Mouse (Mus musculus) urinary bladder, adult 2 months (tissue): ENCODE measurements around the gene Tas2r120. TPM values are rescaled to one million over a fixed set of nuclear protein-coding genes. Genes with fewer than 3 reads are reported as not detected.
"Not testable (repeated sequence)": the region's sequence is repeated elsewhere in the genome, so short reads cannot be mapped to it uniquely, and the experiment has no call there.

Source experiments
- DNase-seq: peaks from one replicate; pipeline ENCODE4 v3.0.0; 2022; ENCODE audit warnings: low spot score
- polyA plus RNA-seq: library from polyadenylated mRNA; depleted of rRNA; stranded (reverse); fragments of >200 nt; gene quantifications from 2 replicates; pipeline ENCODE4 v1.2.3, GENCODE M21; 2012; rRNA removed

Gene Tas2r120
- not detected in 2 replicates for polyA plus RNA-seq

DNA sequence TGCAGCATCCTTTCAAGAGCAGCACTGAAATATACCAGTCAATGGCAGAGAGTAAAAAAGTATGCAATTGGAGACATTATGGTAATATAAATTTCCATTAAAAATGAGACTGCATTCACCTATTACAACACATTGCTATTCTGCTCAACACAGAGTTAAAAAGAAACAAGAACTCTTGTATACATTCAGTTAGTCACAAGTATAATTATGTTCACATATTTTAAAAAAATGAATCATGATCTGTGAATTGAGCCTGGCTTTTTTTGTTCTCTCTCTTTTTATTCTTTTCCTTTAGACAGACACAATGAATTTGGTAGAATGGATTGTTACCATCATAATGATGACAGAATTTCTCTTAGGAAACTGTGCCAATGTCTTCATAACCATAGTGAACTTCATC, at the start of gene Tas2r120:
TSS of gene Tas2r120 (plus strand) at position 301 of the 400 bp plus-strand sequence.
- no peak for DNase-seq

DNA sequence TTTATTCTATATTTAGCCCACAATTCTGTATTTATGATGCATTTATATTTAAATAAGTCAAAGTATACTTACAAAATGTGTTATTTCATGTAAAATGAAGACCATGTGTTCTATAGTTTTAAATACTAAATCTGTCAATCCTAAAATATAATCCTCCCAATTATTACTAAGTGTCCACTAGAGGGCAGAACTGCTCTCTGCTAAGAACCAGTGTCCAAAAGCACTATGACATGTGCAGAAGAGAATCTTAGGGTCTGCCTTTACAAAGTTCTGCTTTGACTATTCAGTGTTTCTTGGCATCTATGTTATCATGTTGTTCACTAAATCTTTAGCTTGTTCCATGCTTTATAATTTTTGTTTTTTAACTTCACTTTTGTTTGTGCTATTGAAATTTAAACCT, 7.4 kb upstream of the Tas2r120 start:
- DNase-seq: no peak

DNA sequence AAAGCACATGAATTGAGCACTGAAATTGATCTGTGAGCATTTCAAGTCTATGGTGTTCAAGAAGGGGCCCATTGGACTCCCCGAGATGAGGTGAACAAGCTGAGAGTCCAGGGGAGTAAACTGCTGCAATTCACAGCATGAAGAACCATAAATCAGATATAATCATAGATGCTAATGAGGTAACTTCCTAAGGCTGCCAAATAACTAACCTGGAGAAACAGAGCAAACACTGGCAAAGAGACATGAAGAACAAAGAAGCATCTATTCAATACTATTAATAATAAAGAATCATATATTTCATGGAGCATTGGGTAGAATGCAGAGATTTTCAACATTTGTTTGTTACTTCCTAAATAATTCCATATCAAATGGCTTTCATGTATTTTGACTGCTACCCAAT, 5.3 kb upstream of the Tas2r120 start, which contains the start of gene A630073D07Rik:
TSS of gene A630073D07Rik (minus strand) at position 101 of the 400 bp plus-strand sequence.
- no peak for DNase-seq

DNA sequence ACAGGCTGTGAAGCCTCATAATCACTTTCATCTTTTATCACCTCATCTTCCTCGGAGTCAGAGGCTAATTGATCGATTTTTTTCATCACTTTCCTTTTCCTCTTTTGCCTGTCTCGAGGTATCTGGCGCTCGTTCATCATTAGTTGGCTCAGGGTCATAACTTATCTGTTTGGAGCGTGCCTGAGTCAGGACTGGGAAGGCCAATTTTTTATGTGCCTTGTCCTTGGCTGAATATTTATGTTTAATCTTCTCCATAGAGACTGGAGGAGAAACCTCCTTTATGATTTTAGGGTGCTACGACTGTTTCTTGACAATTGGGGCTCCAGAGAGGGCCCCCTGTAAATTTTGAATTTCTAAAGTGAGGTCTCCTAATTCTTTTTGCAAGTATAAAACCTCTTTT, 34.8 kb downstream of the Tas2r120 start:
- not testable (repeated sequence) for DNase-seq

DNA sequence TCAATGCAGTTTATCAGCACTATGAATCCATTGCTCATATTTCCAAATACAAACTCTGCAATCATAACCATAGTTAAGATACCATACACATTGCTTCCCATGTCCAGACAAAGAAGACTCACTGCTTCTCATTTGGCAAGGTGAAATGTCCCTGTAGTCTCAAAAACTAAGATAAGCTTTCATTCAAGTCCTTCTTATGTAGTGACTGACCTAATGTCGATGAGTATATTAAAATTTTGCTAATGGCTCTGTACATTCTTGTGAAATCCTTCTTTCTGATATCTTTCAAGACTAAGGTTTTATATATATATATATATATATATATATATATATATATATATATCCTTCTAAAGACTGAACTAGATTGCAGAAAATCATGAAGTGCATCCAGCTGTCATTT, 44.2 kb downstream of the Tas2r120 start, which contains the start of gene Tas2r121:
TSS of gene Tas2r121 (minus strand) at position 101 of the 400 bp plus-strand sequence.
- no peak for DNase-seq

Other genes with a start within 250 kb of the Tas2r120 start
- gene Prh1, start 87.1 kb upstream of the Tas2r120 start, polyA plus RNA-seq: not detected in 2 replicates
- not detected in 2 replicates for gene Prp2, start 61.0 kb upstream of the Tas2r120 start, polyA plus RNA-seq
- gene A630073D07Rik, start 5.4 kb upstream of the Tas2r120 start, polyA plus RNA-seq: not detected in 2 replicates
- gene Tas2r121, start 44.1 kb downstream of the Tas2r120 start, polyA plus RNA-seq: not detected in 2 replicates
- not detected in 2 replicates for gene Tas2r122, start 55.0 kb downstream of the Tas2r120 start, polyA plus RNA-seq
- gene Tas2r115, start 81.1 kb downstream of the Tas2r120 start, polyA plus RNA-seq: not detected in 2 replicates
- not detected in 2 replicates for gene Tas2r124, start 97.8 kb downstream of the Tas2r120 start, polyA plus RNA-seq
- gene Tas2r102, start 105.2 kb downstream of the Tas2r120 start, polyA plus RNA-seq: not detected in 2 replicates
- gene Tas2r136, start 121.2 kb downstream of the Tas2r120 start, polyA plus RNA-seq: not detected in 2 replicates
- not detected in 2 replicates for gene Tas2r117, start 145.9 kb downstream of the Tas2r120 start, polyA plus RNA-seq
- gene Tas2r123, start 190.2 kb downstream of the Tas2r120 start, polyA plus RNA-seq: not detected in 2 replicates
- gene Tas2r116, start 198.5 kb downstream of the Tas2r120 start, polyA plus RNA-seq: not detected in 2 replicates
- gene Tas2r110, start 211.1 kb downstream of the Tas2r120 start, polyA plus RNA-seq: not detected in 2 replicates
- not detected in 2 replicates for gene Tas2r113, start 236.1 kb downstream of the Tas2r120 start, polyA plus RNA-seq